Mouse (Mus musculus) liver, embryonic 12.5 days (tissue): ENCODE measurements at regions not wholly inside any gene's neighbourhood (a gene's known extent, or its start where the extent isn't known, plus 50 kb on each side); places are given as distances from the start of the nearest gene placed in this dataset.
A peak's percentile ranks its signal among the peaks of the same experiment; 100 is the strongest.

Experiments
- ATAC-seq: fragments of 200-750 bp; cut with Nextera tagmentation; 2 replicates; pipeline ENCODE4 v1.8.0; 2017; ENCODE audit warnings: moderate number of reproducible peaks, mild to moderate bottlenecking, moderate library complexity
- H3K27ac ChIP-seq: fragments of 300-500 bp; sonication (generic); 2 replicates; pipeline ENCODE4 v1.5.1; 2016; ENCODE audit warnings: mild to moderate bottlenecking
- H3K27me3 ChIP-seq: fragments of 300-500 bp; sonication (generic); replicated peaks from 2 replicates; pipeline ENCODE4 v1.6.1; 2016; ENCODE audit warnings: mild to moderate bottlenecking, moderate library complexity
- H3K36me3 ChIP-seq: fragments of 300-500 bp; sonication (generic); 2 replicates; pipeline ENCODE4 v1.6.1; 2016; ENCODE audit warnings: mild to moderate bottlenecking, moderate library complexity
- H3K4me1 ChIP-seq: fragments of 300-500 bp; sonication (generic); 2 replicates; pipeline ENCODE4 v1.6.1; 2016
- H3K4me2 ChIP-seq: fragments of 300-500 bp; sonication (generic); 2 replicates; pipeline ENCODE4 v1.6.1; 2016; ENCODE audit warnings: mild to moderate bottlenecking, moderate library complexity
- H3K4me3 ChIP-seq: fragments of 300-500 bp; sonication (generic); 2 replicates; pipeline ENCODE4 v1.5.1; 2016; ENCODE audit warnings: mild to moderate bottlenecking, moderate library complexity
- H3K9ac ChIP-seq: fragments of 300-500 bp; sonication (generic); 2 replicates; pipeline ENCODE4 v1.6.1; 2016; ENCODE audit warnings: mild to moderate bottlenecking, moderate library complexity
- H3K9me3 ChIP-seq: fragments of 300-500 bp; sonication (generic); replicated peaks from 2 replicates; pipeline ENCODE4 v1.6.1; 2016; ENCODE audit warnings: mild to moderate bottlenecking, moderate library complexity
- WGBS: fragments of 180-500 bp; shearing (Covaris S2); methylation state at CpG from one replicate; pipeline ENCODE4 v1.1.7; 2016; ENCODE audit not compliant: insufficient replicate concordance; 5-methylcytosine and 5-hydroxymethylcytosine counted together

DNA sequence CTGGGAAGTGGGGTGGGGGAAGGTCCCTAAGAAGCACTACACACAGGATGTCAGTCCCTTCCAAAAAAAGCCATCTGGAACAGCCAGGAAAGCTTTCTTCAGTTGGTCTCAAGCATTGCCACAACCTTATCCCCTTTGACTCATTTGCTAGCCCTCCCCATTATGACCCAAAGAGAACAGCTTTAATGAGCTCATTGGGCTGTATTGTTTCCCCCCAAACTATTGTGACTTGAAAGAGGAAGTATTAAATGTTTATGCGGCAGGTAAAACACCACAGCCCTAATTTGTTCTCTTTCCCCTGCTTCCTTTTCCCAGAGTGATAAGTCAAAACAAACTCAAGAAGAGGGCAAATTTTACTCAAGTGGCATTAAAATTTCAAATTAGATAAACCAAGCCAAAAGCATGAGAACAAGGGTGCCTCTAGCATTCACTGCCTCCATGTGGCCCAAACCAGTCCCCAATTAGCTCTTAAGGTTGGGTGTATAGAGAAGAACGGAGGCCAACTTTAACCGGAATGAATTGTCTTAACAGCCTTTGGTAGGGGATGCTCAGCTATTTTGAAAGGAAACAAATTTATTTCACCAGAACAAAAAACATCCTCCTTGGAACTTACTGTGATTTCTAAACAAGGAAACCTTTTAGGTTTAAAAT is 196.7 kb upstream of the Sp8 start:
- H3K27me3 ChIP-seq = no peaks in the 10 kb centered on the region
- no peak overlapping the region for H3K27ac ChIP-seq
- ATAC-seq = no peak
- H3K9me3 ChIP-seq = no peaks in the 10 kb centered on the region
- 57% methylated on average over 3 of the region's 3 CpGs for WGBS
- H3K9ac ChIP-seq = no peak overlapping the region
- H3K4me3 ChIP-seq = no peak overlapping the region
- H3K4me1 ChIP-seq = 0 out of 2 replicates have a peak, but pooled peaks cover 3% of the 10 kb centered on the region
- no peak overlapping the region for H3K4me2 ChIP-seq
- H3K36me3 ChIP-seq = no peaks in the 10 kb centered on the region

DNA sequence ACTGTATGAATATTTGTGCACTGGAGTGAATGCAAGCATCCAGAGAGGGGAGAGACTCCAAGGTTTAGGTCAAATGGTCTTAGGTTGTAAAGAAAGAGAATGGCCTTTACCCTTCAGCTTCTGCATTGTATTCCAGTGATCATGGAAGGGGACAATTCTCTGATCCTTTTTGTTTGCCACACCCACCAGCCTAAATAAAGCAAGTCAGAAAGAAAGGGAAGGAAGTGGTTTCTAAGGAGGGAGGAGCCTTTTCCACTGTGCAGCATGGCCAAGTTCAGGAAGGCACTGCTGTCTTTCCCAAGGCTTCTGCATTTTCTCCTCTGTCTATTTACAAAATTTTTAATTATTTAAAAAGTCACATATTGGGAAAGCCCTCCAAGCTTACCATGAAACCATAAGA is 197.5 kb upstream of the Sp8 start:
- no peak overlapping the region for H3K4me2 ChIP-seq
- H3K9ac ChIP-seq = no peak overlapping the region
- no peaks in the 10 kb centered on the region for H3K9me3 ChIP-seq
- no peaks in the 10 kb centered on the region for H3K36me3 ChIP-seq
- no peak overlapping the region for H3K4me3 ChIP-seq
- no peak overlapping the region for H3K27ac ChIP-seq
- H3K27me3 ChIP-seq = no peaks in the 10 kb centered on the region
- 0 out of 2 replicates have a peak, but pooled peaks cover 3% of the 10 kb centered on the region for H3K4me1 ChIP-seq
- 0 out of 2 replicates have a peak, but pooled peaks have one; percentile 21 for ATAC-seq

DNA sequence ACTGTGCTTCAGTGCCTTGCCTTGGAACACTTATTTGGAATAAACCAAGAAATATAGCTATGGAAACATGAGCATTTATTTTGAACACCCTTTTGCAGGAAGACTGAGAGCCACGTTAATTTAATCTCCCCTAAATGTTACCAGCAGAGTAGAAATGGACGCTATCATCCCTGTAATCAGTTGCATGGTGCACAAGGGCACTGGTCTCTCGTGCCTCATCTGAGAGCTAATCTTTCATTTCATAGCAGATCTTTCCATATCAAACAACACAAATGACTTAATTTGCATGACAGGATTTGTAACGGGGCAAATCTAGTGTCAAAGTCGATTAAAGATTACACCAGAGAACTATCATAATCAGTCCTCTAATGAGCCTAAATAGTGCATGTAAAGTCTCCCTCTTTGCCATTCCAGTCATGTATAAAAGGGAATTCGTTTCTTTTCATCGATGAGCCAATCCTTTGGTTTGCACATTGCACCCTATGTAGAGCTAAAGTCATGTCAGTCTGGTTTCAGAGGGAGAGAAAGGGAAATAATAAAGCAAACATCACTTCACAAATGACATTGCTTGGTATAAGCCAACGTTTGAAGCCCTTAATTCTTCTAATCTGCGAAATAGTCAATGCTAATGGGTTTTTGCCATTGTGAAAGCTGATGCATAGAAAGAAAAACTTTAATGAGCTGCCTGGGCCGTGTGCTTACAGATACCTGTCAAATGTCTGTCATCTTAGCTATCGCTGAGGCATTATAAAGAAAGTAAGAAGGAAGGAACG is 198.7 kb upstream of the Sp8 start:
- ATAC-seq = no peak
- Histone ChIP-seq H3K4me3 (no peak overlapping the region), H3K36me3 (no peaks in the 10 kb centered on the region), H3K4me1 (0 out of 2 replicates have a peak, but pooled peaks cover 3% of the 10 kb centered on the region), H3K4me2 (no peak overlapping the region), H3K27me3 (no peaks in the 10 kb centered on the region), H3K9me3 (no peaks in the 10 kb centered on the region), H3K27ac (no peak overlapping the region), H3K9ac (no peak overlapping the region)
- 65% methylated on average over 12 of the region's 12 CpGs for WGBS

DNA sequence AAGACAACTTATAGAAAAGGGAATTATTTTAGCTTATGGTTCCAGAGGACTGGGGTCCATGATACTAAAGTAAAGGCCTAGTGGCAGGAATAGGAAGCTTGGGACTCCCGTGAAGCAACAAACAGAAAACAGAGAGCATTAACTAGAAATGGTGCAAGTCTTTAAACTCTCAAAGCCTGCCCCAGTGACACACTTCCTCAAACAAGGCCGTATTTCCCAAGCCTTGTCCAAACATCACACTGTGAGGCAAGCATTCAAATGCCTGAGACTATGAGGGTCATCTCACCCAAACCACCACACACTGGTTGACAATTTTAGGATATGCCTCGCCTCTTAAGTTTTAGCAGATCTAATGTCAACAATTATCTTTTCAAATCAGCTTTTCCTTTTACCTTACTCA is 205.2 kb upstream of the Sp8 start:
- H3K9ac ChIP-seq = no peak overlapping the region
- 45% methylated on average over 3 of the region's 3 CpGs for WGBS
- H3K27me3 ChIP-seq = no peaks in the 10 kb centered on the region
- H3K27ac ChIP-seq = no peak overlapping the region
- no peak for ATAC-seq
- H3K9me3 ChIP-seq = no peaks in the 10 kb centered on the region
- no peaks in the 10 kb centered on the region for H3K36me3 ChIP-seq
- H3K4me2 ChIP-seq = no peak overlapping the region
- no peaks in the 10 kb centered on the region for H3K4me1 ChIP-seq
- no peak overlapping the region for H3K4me3 ChIP-seq

DNA sequence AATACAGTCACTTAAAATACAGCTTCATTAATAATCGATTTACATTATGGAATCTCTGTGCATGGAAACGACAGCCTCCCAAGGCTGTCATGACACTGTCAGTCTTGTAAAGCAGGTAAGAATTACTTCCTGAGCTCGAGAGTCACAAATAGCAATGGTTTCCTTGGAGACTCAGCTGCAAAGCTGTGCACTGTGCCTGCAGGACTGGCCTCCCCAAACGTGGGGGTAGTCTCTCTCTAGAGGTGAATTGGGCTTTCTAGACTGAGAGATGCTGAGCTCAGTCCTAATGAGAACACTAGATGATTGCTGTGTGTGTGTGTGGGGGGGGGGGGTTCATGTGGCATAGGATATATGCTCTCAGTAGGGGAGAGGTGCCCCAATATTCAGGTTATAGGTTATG is 208.9 kb upstream of the Sp8 start:
- Histone ChIP-seq H3K4me1 (no peaks in the 10 kb centered on the region), H3K27ac (no peak overlapping the region), H3K4me3 (no peak overlapping the region), H3K4me2 (no peak overlapping the region), H3K9me3 (no peaks in the 10 kb centered on the region), H3K36me3 (no peaks in the 10 kb centered on the region), H3K27me3 (no peaks in the 10 kb centered on the region), H3K9ac (no peak overlapping the region)
- ATAC-seq = no peak
- WGBS = 41% methylated on average over 4 of the region's 4 CpGs

DNA sequence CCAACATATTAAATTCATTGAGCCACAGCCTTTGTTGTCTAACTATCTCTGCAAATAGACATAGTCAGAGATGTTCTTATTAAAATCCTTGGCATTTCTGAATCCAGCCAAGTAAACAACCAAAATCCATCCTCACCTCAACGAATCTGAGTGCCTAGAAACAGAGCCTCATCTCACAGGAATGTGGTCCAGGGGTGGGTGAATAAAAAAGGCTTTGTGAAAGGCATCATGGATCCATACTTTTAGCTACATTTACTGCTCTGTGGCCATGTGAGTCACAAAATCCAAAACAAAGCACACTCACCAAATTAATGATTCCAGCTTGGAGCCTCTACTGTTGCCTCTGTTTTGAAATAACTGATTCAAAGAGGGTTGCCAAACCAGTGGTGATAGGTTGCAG is 210.7 kb upstream of the Sp8 start:
- Histone ChIP-seq H3K9ac (no peak overlapping the region), H3K27ac (no peak overlapping the region), H3K4me2 (no peak overlapping the region), H3K9me3 (no peaks in the 10 kb centered on the region), H3K36me3 (no peaks in the 10 kb centered on the region), H3K27me3 (no peaks in the 10 kb centered on the region), H3K4me1 (no peaks in the 10 kb centered on the region), H3K4me3 (no peak overlapping the region)
- WGBS = 34% methylated on average over 1 of the region's 1 CpGs
- no peak for ATAC-seq

DNA sequence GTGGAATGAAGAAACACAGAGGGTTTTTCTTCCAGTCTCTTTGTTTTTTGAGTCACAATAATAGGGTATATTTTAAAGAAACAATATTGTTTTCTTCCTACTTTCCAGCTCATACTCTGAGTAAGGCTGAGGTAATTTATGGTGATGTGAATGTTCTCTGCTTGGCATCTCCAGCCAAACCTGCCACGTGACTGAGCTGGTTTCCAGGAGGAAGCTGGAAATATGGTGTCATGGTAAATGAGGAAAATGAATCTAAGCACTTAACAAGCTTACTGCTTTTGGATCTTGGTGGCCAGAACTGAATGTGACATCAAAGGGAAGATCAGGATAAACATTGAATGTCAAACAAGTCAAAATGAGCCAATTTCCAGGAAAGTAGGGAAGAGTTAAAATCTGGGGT is 215.8 kb upstream of the Sp8 start:
- no peak overlapping the region for H3K27ac ChIP-seq
- H3K4me3 ChIP-seq = no peak overlapping the region
- ATAC-seq = no peak
- H3K36me3 ChIP-seq = no peaks in the 10 kb centered on the region
- H3K27me3 ChIP-seq = no peaks in the 10 kb centered on the region
- H3K4me2 ChIP-seq = no peak overlapping the region
- H3K9ac ChIP-seq = no peak overlapping the region
- no peaks in the 10 kb centered on the region for H3K9me3 ChIP-seq
- H3K4me1 ChIP-seq = no peaks in the 10 kb centered on the region
- WGBS = 55% methylated on average over 1 of the region's 1 CpGs

DNA sequence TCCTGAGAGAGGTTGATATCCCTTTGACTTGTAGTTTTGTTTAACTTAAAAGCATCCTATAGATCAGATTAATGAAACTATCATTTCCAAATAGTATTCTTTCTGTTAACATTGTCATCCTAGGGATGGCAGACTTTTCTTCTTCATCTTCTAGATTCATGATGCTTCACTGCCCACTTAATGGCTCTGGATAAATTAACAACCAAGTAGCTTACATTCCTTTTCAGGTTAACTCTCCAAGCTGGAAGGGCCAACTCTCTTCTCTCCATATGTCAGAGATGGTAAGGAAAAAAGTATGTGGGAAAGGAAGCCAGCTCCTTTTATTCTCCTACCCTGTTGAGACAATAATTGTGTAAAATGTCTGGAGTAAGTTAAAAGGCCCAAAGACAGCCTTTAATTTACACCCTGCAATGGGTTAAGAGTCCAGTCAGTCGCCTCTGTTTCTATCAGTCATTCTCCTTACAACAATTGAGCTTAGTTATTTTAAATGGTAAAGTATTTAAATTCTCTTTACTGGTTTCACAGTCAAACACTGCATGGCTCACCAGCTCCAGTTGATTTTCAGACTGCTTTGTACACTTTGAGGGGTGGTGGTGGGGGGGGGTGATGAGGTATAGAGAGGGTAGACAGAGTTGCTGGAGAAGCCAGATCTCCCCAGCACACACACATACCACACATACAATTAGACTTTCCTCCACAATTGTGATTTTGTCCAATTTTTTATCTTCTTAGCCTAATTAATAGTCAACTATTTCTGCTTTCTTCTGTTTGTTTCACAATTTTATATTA is 224.2 kb upstream of the Sp8 start:
- WGBS = 63% methylated on average over 1 of the region's 1 CpGs
- Histone ChIP-seq H3K27me3 (no peaks in the 10 kb centered on the region), H3K4me3 (no peak overlapping the region), H3K9ac (no peak overlapping the region), H3K36me3 (no peaks in the 10 kb centered on the region), H3K4me2 (no peak overlapping the region), H3K4me1 (no peaks in the 10 kb centered on the region), H3K27ac (no peak overlapping the region), H3K9me3 (no peaks in the 10 kb centered on the region)
- no peak for ATAC-seq

DNA sequence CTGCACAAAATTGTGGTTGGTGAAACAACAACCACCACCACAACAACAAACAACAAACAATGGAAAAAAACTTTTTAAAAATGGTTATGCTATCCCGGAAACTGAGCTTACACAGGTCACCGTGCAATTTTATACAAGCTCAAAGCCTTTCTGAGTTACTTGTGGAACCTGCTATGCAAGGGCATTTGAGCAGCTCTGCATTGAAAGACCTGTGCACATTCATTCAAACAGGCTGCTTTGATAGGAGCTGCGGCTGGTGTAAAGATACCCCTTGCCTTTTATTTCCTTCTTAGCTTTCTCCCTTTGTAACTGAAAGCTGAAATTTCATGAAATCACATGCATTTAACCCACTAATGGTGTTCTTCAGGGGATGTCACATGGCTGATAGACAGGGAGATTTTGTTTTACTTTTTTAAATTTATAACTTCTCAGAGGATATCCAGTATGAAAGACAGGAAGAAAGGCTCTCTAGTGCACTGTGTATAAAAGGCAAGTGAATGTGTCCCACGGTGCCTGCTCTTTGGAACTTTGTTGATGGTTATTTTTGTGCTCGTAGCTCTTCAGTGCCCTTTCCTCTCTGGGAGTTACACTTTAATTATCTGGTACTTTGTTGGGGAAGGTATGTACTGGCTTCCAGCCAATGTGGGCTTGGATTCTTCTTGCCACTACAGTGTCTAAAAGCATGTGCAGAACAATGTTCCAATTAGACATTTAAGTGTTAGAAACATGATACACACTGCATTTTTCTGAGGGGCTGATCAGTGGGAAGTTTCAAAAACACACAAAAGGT is 225.1 kb upstream of the Sp8 start:
- no peaks in the 10 kb centered on the region for H3K27me3 ChIP-seq
- no peak overlapping the region for H3K9ac ChIP-seq
- H3K27ac ChIP-seq = no peak overlapping the region
- H3K4me1 ChIP-seq = no peaks in the 10 kb centered on the region
- no peak for ATAC-seq
- H3K4me2 ChIP-seq = no peak overlapping the region
- H3K4me3 ChIP-seq = no peak overlapping the region
- 52% methylated on average over 5 of the region's 5 CpGs for WGBS
- no peaks in the 10 kb centered on the region for H3K36me3 ChIP-seq
- no peaks in the 10 kb centered on the region for H3K9me3 ChIP-seq

DNA sequence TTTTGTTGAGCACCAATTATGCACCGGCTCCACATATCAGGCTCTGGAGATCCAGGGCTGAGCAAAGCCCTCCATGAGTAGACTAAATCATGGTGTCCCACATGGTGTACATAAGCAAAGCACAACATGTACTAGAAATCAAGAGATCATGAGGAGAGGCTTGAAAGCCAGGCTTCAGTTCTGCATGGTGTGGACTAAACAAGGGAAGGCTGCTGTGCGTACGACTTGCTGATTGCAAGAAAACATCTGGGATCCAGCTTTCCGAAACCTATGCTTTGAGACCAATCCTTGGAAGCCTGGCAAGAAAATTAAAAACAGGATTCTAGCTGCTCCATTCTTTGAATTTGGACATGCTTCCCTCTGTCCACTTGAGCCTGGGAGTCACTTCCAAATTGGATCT is 249.1 kb upstream of the Sp8 start:
- no peak for ATAC-seq
- Histone ChIP-seq H3K9ac (no peak overlapping the region), H3K27ac (no peak overlapping the region), H3K9me3 (no peaks in the 10 kb centered on the region), H3K4me2 (no peak overlapping the region), H3K4me3 (no peak overlapping the region), H3K27me3 (no peaks in the 10 kb centered on the region), H3K4me1 (no peaks in the 10 kb centered on the region), H3K36me3 (no peaks in the 10 kb centered on the region)
- WGBS = 87% methylated on average over 4 of the region's 4 CpGs

DNA sequence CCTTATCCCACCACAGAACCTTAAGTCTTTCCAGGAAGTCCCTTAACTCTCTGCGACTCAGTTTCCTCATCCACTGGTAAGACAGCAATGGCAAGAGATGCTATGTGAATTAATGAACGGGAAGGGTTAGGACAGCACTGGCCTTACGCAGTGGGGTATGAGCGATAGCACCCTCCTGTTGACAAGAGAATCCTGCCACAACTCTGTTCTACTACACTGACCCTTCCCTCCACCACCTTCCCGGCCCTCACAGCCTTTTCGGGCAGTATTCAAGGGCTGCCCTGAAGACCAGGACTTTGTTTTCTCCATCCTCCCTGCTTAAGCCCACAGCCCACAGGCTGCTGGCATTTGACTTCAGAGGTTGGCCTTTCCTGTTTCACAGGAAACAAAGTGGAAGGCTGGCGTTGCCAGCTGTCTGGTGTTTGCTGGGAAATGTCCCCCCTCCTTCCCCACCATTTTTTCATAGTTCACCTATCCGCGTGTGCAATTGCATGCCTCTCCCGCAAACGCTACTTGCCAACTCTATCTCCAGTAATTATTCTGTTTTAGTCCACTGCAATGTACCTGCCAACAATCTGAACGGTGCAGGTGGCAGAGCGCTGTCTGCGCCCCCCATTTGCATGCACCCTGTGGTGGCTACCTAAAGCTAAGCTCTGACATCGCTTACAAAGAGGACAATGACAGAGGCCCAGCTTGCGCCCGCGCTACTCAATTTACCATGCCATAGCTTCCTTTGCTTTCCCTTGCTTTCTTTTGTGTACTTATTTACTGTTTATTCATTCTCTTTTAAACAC is 251.2 kb upstream of the Sp8 start:
- H3K27ac ChIP-seq = no peak overlapping the region
- ATAC-seq = no peak
- no peak overlapping the region for H3K4me3 ChIP-seq
- no peaks in the 10 kb centered on the region for H3K9me3 ChIP-seq
- 37% methylated on average over 18 of the region's 18 CpGs for WGBS
- H3K36me3 ChIP-seq = no peaks in the 10 kb centered on the region
- H3K4me1 ChIP-seq = no peaks in the 10 kb centered on the region
- H3K27me3 ChIP-seq = no peaks in the 10 kb centered on the region
- H3K4me2 ChIP-seq = no peak overlapping the region
- no peak overlapping the region for H3K9ac ChIP-seq
